Mouse (Mus musculus): ENCODE results near the gene Tspan32.

The Tspan32 gene

DNA sequence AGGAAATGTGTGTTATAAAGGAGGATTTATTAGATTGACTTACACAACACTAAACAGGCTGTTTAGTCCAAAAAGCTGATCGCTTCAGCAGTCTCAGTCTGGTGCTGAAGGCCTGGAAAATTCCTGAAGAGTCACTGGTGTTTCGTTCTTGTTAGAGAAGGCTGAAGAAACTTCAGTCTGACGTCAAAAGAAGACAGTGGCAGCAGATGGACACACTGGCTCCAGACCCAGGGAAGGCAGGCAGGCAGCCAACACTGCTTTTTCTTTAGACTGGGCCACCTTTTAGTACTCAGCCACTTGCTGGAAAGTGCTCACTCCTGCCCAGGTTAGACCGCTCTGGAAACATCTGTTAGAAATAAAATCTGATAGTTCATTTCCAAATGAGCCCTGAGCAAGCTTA is 28.7 kb downstream of the Tspan32 start:
- no peak overlapping the region for H3K4me3 ChIP-seq (replicated peaks; ENCODE audit: low read length)
- H3K36me3 ChIP-seq (ENCODE audit: insufficient read depth, low read length), result peaks cover 12% of the 10 kb centered on the region; the same call in 1 of the 2 replicates
- no peaks in the 10 kb centered on the region for H3K9me3 ChIP-seq (ENCODE audit: low read length)
- TF ChIP-seq NANOG (IDR thresholded peaks at IDR 0.05; ENCODE audit: borderline replicate concordance, low read length), result no peak
- no peaks in the 10 kb centered on the region for H3K4me1 ChIP-seq (replicated peaks; ENCODE audit: low read depth, low read length)
- peaks cover 6% of the 10 kb centered on the region; the same call in 1 of the 2 replicates for H3K27me3 ChIP-seq (ENCODE audit: insufficient read depth, low read length)

DNA sequence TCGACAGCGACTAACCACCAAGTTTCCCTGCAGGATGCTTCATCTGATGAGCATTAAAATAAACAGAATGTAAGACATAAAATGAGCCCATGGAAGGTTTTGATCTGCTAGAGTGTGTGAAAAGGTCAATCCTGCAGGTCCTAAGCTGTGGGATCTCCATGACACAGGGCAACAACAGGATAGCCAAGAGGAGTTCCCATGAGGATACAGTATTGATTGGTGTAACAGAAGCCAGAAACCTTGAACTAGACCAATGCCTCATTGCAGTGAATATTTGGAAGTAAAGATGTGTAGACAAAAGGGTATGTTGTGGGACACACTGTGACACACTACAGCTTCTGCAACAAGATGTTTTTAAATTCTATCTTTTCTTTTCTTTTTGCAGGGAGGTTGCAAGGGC is 29.3 kb downstream of the Tspan32 start:
- Histone ChIP-seq H3K27me3 (ENCODE audit: insufficient read depth, low read length) (peaks cover 6% of the 10 kb centered on the region; the same call in 1 of the 2 replicates), H3K36me3 (ENCODE audit: insufficient read depth, low read length) (peaks cover 12% of the 10 kb centered on the region; the same call in 1 of the 2 replicates), H3K4me1 (replicated peaks; ENCODE audit: low read depth, low read length) (no peaks in the 10 kb centered on the region), H3K4me3 (replicated peaks; ENCODE audit: low read length) (no peak overlapping the region), H3K9me3 (ENCODE audit: low read length) (no peaks in the 10 kb centered on the region)
- TF ChIP-seq CTCF (conservative IDR thresholded peaks at IDR 0.05; ENCODE audit: low read length) (no peak), NANOG (IDR thresholded peaks at IDR 0.05; ENCODE audit: borderline replicate concordance, low read length) (no peak), POU5F1 (IDR thresholded peaks at IDR 0.05; ENCODE audit: borderline replicate concordance, low read length) (no peak)

DNA sequence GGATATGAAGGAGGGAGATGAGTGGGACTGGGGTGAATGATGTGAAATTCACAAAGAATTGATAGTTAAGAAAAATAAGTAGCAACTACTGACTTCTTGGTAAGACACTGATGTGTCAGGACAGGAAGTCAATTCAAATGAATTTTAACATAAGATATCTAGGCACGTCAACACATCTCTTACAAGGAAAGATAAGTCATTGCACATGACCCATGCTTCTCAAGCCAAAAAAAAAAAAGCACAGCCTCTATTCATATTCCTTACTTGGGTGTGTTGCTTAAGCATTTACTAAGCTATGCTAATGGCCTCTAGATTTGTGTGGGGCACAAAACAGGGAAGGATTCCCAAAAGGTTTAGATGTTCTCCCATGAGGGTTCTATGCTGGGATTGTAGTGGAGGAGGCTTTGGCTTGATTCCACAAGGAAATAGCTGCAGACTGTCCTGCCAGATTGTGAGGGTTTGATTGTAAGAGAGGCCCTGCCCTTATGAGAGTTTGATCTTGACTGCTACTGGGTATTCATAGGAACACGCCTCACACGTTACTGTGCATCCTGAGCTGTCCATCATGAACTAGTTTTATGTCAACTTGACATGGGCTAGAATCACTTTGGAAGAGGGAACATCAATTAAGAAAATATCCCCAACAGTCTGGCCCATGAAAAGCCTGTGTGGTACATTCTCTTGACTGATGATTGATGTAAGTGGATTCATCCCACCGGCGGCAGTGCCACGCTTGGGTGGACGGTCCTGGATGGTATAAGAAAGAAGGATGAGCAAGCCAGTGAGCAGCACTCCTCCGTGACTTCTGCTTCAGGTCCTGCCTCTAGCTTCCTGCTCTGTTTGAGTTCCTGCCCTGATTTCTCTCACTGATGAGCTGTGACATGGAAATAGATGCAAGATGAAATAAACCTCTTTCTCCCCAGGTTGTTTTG is 29.9 kb downstream of the Tspan32 start:
- no peak overlapping the region for H3K4me3 ChIP-seq (replicated peaks; ENCODE audit: low read length)
- no peaks in the 10 kb centered on the region for H3K4me1 ChIP-seq (replicated peaks; ENCODE audit: low read depth, low read length)
- peaks cover 12% of the 10 kb centered on the region; the same call in 1 of the 2 replicates for H3K36me3 ChIP-seq (ENCODE audit: insufficient read depth, low read length)
- H3K27me3 ChIP-seq (ENCODE audit: insufficient read depth, low read length), result peaks cover 6% of the 10 kb centered on the region; the same call in 1 of the 2 replicates
- TF ChIP-seq CTCF (conservative IDR thresholded peaks at IDR 0.05; ENCODE audit: low read length) (no peak), NANOG (IDR thresholded peaks at IDR 0.05; ENCODE audit: borderline replicate concordance, low read length) (no peak), POU5F1 (IDR thresholded peaks at IDR 0.05; ENCODE audit: borderline replicate concordance, low read length) (no peak)
- no peaks in the 10 kb centered on the region for H3K9me3 ChIP-seq (ENCODE audit: low read length)

DNA sequence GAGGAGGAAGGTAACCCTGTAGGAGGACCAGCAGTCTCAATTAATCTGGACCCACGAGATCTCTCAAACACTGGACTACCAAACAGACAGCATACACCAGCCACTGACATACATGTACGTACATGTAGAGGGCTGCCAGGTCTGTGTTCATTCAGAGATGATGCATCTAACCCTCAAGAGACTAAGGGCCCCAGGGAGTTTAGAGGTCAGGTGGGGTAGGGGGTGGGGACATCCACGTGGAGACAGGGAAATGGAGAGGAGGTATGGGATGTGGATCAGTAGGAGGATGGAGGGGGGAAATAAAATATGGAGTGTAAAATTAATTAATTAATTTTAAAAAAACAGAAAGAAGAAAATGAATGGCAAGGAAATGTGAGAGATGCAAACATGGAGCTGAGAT is 31.9 kb downstream of the Tspan32 start:
- Histone ChIP-seq H3K4me1 (replicated peaks; ENCODE audit: low read depth, low read length) (no peaks in the 10 kb centered on the region), H3K36me3 (ENCODE audit: insufficient read depth, low read length) (peaks cover 14% of the 10 kb centered on the region; the same call in 1 of the 2 replicates), H3K27me3 (ENCODE audit: insufficient read depth, low read length) (peaks cover 10% of the 10 kb centered on the region), H3K4me3 (replicated peaks; ENCODE audit: low read length) (no peak overlapping the region), H3K9me3 (ENCODE audit: low read length) (no peaks in the 10 kb centered on the region)
- TF ChIP-seq NANOG (IDR thresholded peaks at IDR 0.05; ENCODE audit: borderline replicate concordance, low read length) (no peak), CTCF (conservative IDR thresholded peaks at IDR 0.05; ENCODE audit: low read length) (no peak), POU5F1 (IDR thresholded peaks at IDR 0.05; ENCODE audit: borderline replicate concordance, low read length) (no peak)

DNA sequence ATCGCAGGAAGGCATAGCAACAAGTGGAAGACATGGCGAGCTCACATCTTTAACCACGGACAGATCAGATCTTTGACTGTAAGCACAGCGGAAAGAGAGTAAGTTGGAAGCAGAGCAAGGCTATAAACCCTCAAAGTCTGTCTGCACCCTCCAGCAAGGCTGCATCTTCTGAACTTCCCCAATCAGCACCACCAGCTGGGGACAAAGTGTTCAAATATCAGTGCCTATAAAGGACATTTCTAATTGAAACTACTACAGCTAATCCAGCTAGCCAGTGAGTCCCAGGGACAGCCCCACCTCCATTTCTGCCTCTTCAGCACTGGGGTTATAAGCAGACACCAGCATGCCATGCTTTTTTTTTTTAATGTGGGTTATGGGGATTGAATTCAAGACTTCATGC is 32.5 kb downstream of the Tspan32 start:
- H3K4me3 ChIP-seq (replicated peaks; ENCODE audit: low read length), result no peak overlapping the region
- no peaks in the 10 kb centered on the region for H3K4me1 ChIP-seq (replicated peaks; ENCODE audit: low read depth, low read length)
- TF ChIP-seq CTCF (conservative IDR thresholded peaks at IDR 0.05; ENCODE audit: low read length) (no peak), NANOG (IDR thresholded peaks at IDR 0.05; ENCODE audit: borderline replicate concordance, low read length) (no peak), POU5F1 (IDR thresholded peaks at IDR 0.05; ENCODE audit: borderline replicate concordance, low read length) (no peak)
- H3K9me3 ChIP-seq (ENCODE audit: low read length), result no peaks in the 10 kb centered on the region
- peaks cover 11% of the 10 kb centered on the region for H3K27me3 ChIP-seq (ENCODE audit: insufficient read depth, low read length)
- H3K36me3 ChIP-seq (ENCODE audit: insufficient read depth, low read length), result peaks cover 13% of the 10 kb centered on the region; the same call in 1 of the 2 replicates

DNA sequence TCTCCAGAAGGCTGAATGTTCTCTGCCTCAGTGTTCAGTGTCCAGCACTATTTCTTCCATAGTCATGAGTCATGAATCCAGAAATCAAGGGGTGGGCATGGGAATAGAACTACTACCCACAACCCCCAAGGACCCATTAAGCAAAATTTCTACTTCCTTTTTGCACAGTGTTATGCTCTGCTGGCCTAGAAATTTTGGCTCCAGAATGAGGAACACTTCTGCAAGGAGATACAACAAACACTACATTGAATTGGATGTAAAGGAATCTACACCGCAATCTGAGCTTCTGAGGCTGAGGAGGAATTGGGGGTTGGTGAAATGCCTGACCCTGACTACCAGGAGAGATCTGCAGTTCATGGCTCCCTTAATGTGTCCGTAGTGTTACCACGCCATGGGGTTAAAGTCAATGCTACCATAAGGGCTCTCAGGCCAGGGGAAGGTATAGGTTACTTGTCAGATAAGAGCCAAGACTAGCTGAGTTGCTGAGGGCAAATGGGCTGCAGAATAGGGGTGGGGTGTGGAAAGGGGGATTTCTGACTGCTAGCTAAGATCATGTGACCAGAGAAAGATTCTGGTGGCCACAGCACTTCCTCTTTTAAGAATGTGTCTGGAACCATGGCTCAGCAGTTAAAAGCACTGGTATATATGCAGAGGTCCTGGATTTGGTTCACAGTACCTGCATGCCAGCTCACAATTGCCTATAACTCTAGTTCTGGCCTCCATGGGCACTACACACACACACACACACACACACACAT is 33.5 kb downstream of the Tspan32 start:
- no peaks in the 10 kb centered on the region for H3K9me3 ChIP-seq (ENCODE audit: low read length)
- H3K27me3 ChIP-seq (ENCODE audit: insufficient read depth, low read length), result peaks cover 14% of the 10 kb centered on the region
- H3K4me3 ChIP-seq (replicated peaks; ENCODE audit: low read length), result no peak overlapping the region
- no peak for TF ChIP-seq CTCF (conservative IDR thresholded peaks at IDR 0.05; ENCODE audit: low read length)
- TF ChIP-seq NANOG (IDR thresholded peaks at IDR 0.05; ENCODE audit: borderline replicate concordance, low read length), result no peak
- no peak for TF ChIP-seq POU5F1 (IDR thresholded peaks at IDR 0.05; ENCODE audit: borderline replicate concordance, low read length)
- no peaks in the 10 kb centered on the region for H3K4me1 ChIP-seq (replicated peaks; ENCODE audit: low read depth, low read length)
- peaks cover 6% of the 10 kb centered on the region; the same call in 1 of the 2 replicates for H3K36me3 ChIP-seq (ENCODE audit: insufficient read depth, low read length)

DNA sequence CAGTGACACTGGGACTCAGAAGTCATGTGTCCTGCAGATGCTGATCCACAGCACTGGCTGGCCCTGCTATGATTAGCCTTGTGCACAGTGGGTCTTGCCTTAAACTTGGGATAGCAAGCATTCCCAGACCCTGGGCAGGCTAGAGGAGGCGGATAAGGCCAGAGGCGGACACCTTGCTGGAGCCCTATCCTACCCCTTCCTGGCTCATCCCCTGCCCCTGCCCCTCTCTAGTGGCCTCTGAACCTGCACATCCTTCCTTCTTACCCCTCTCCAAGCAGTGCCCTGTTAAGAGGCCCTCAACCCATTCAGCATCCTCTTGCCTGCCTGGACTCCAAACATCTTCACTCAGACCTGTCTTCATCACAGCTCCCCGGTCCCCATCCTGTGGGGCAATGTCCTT is 35.7 kb downstream of the Tspan32 start:
- no peaks in the 10 kb centered on the region for H3K9me3 ChIP-seq (ENCODE audit: low read length)
- TF ChIP-seq POU5F1 (IDR thresholded peaks at IDR 0.05; ENCODE audit: borderline replicate concordance, low read length) (no peak), CTCF (conservative IDR thresholded peaks at IDR 0.05; ENCODE audit: low read length) (no peak), NANOG (IDR thresholded peaks at IDR 0.05; ENCODE audit: borderline replicate concordance, low read length) (no peak)
- H3K27me3 ChIP-seq (ENCODE audit: insufficient read depth, low read length), result peaks cover 14% of the 10 kb centered on the region
- H3K4me1 ChIP-seq (replicated peaks; ENCODE audit: low read depth, low read length), result no peaks in the 10 kb centered on the region
- H3K36me3 ChIP-seq (ENCODE audit: insufficient read depth, low read length), result peaks cover 2% of the 10 kb centered on the region; the same call in 1 of the 2 replicates
- H3K4me3 ChIP-seq (replicated peaks; ENCODE audit: low read length), result no peak overlapping the region

DNA sequence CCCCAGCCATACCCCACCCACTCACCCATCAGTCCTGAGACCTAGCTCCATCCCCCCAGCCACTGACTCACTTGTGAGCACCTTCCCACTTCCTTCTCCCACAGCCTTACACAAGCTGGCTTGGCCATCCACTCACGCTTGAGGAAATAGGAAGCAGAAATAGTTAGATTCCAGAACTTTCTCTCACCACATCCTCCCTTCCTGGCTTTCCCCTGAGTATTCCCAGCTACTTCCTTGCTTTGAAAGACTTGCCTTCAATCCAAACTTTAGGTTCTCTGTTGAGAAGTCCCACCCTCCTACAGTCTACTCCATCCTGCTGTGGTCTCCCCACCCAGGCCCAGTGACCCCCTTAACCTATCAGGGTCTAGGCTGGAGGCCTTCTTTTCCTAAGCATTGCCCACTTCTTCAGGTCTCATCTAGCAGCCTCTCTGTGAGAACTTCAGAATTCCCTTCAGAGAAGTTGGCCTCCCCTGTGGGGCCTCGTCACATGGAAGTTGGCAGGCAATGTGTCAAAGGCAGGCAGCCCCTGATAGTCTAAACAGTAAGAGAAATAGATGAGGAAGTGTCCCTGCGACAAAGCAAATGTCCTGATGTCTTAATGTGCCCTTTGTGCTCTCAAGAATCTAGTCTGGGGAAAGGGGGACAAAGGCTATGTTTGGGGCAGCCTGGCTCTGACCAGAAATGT is 36.4 kb downstream of the Tspan32 start:
- Histone ChIP-seq H3K9me3 (ENCODE audit: low read length) (no peaks in the 10 kb centered on the region), H3K27me3 (ENCODE audit: insufficient read depth, low read length) (peaks cover 14% of the 10 kb centered on the region), H3K36me3 (ENCODE audit: insufficient read depth, low read length) (peaks cover 2% of the 10 kb centered on the region; the same call in 1 of the 2 replicates), H3K4me1 (replicated peaks; ENCODE audit: low read depth, low read length) (no peaks in the 10 kb centered on the region), H3K4me3 (replicated peaks; ENCODE audit: low read length) (no peak overlapping the region)
- TF ChIP-seq POU5F1 (IDR thresholded peaks at IDR 0.05; ENCODE audit: borderline replicate concordance, low read length), result no peak
- TF ChIP-seq NANOG (IDR thresholded peaks at IDR 0.05; ENCODE audit: borderline replicate concordance, low read length), result no peak
- no peak for TF ChIP-seq CTCF (conservative IDR thresholded peaks at IDR 0.05; ENCODE audit: low read length)
